Mouse (Mus musculus) small intestine, adult 2 months (tissue): ENCODE results near the gene Tns3.

Experiments
- CTCF ChIP-seq: fragments of 200-500 bp; IDR thresholded peaks from 2 replicates; pipeline ENCODE4 v1.5.1; 2012; ENCODE audit warnings: low read depth, mild to moderate bottlenecking, control low read depth, inconsistent platforms, low read length, moderate library complexity, mixed read lengths; ENCODE audit not compliant: insufficient replicate concordance, insufficient read length; ENCODE audit errors: extremely low read depth
- POLR2A ChIP-seq: fragments of 200-500 bp; IDR thresholded peaks from 2 replicates; pipeline ENCODE4 v1.6.1; 2012; ENCODE audit warnings: low read depth, mild to moderate bottlenecking, control low read depth, inconsistent platforms, low read length, moderate library complexity

DNA sequence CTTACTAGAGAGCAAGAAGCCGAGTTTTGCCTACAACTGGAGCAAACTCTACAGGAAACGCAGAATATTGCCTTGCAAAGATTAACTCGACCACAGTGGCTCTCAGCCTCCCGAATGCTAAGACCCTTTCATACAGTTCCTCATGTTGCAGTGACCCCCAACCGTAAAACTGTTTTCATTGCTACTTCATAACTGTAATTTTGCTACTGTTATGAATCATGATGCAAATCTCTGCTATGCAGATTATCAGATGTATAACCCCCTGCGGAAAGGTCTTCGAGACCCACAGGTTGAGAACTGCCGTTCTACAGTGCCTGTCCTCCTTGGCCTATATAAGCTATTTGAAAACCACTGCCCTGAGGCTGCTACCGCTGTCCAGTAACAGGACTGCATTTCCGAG, 46.0 kb downstream of the Tns3 start:
- no peak for TF ChIP-seq CTCF
- no peak for TF ChIP-seq POLR2A
